Mouse (Mus musculus): ENCODE results near the gene Rhox9.
"Not testable (repeated sequence)": the region's sequence is repeated elsewhere in the genome, so short reads cannot be mapped to it uniquely, and the experiment has no call there.

Rhox9 gene

GRCm38 (mm10) chrX:37901670-37902069, at the start of gene Rhox9:
TSS of gene Rhox9 (minus strand) at chrX:37901770.
- not testable (repeated sequence) for DNase-seq (ENCODE audit: low spot score in 2 of 2)

- DNase-seq (ENCODE audit: low spot score in 2 of 2), result no peak
Measured at GRCm38 (mm10) chrX:37916311-37916710, 14.7 kb upstream of the Rhox9 start.

GRCm38 (mm10) chrX:37908581-37908980, 7.0 kb upstream of the Rhox9 start:
- no peak for DNase-seq (ENCODE audit: low spot score in 2 of 2)

- no peak for DNase-seq (ENCODE audit: low spot score in 2 of 2)
Measured at GRCm38 (mm10) chrX:37903727-37904126, 2.2 kb upstream of the Rhox9 start.

- not testable (repeated sequence) for DNase-seq (ENCODE audit: low spot score in 2 of 2)
Measured at GRCm38 (mm10) chrX:37897132-37897531, 4.4 kb downstream of the Rhox9 start, which contains the start of gene Rhox7b. TSS of gene Rhox7b (minus strand) at chrX:37897232.

- no peak for DNase-seq (ENCODE audit: low spot score in 2 of 2)
Measured at GRCm38 (mm10) chrX:37878844-37879243, 22.7 kb downstream of the Rhox9 start, which contains the start of gene Rhox8. TSS of gene Rhox8 (minus strand) at chrX:37878944.

GRCm38 (mm10) chrX:37871641-37872040, 29.9 kb downstream of the Rhox9 start:
- no peak for DNase-seq (ENCODE audit: low spot score in 2 of 2)
